Mouse (Mus musculus): Measurements from ENCODE around the gene Cfd. TPM values are rescaled to one million over a fixed set of nuclear protein-coding genes. Genes with fewer than 3 reads are reported as not detected.

Cfd gene
- total and polyA plus RNA-seq, 2 experiments from 2014 or later, result not detected

- ATAC-seq (peak; percentile 0; the same call in 1 of the 2 replicates), DNase-seq (no peak)
- Histone ChIP-seq H3K27me3 (ENCODE audit: insufficient read depth, low read length) (peaks cover 25% of the 10 kb centered on the region), H3K9ac (peak overlapping the region; percentile 81), H3K4me2 (ENCODE audit: low read depth) (peak overlapping the region; percentile 89), H3K4me1 (ENCODE audit: insufficient read depth) (peaks cover 8% of the 10 kb centered on the region; the same call in 1 of the 2 replicates), H3K9me3 (ENCODE audit: low read length) (no peaks in the 10 kb centered on the region), H3K36me3 (ENCODE audit: insufficient read depth) (0 out of 2 replicates have a peak, but pooled peaks cover under 1% of the 10 kb centered on the region), H3K27ac (ENCODE audit: low read depth, low read length) (peak overlapping the region; percentile 85; the same call in 1 of the 2 replicates), H3K4me3 (ENCODE audit: low read depth, low read length) (peak overlapping the region; percentile 88)
- 12% methylated on average over 15 of the region's 15 CpGs for WGBS
- TF ChIP-seq CTCF (IDR thresholded peaks at IDR 0.05; ENCODE audit: low read depth), result no peak
Observed at GRCm38 (mm10) chr10:79925785-79926490, 35.3 kb downstream of the Cfd start.

GRCm38 (mm10) chr10:79926491-79927323, 36.1 kb downstream of the Cfd start, which contains the start of gene Arid3a:
TSS of gene Arid3a (plus strand) at chr10:79927043.
- under 1% methylated on average over 63 of the region's 63 CpGs for WGBS
- peak within 1 kb of the TSS; percentile 89 for H3K4me2 ChIP-seq (ENCODE audit: low read depth)
- peak within 1 kb of the TSS; percentile 81 for H3K9ac ChIP-seq
- peak within 1 kb of the TSS; percentile 85 for H3K27ac ChIP-seq (ENCODE audit: low read depth, low read length)
- peaks cover 8% of the 10 kb centered on the region; the same call in 1 of the 2 replicates for H3K4me1 ChIP-seq (ENCODE audit: insufficient read depth)
- H3K27me3 ChIP-seq (ENCODE audit: insufficient read depth, low read length), result peaks cover 17% of the 10 kb centered on the region
- ATAC-seq, result peak; percentile 90
- peak; percentile 94 for DNase-seq
- no peaks in the 10 kb centered on the region for H3K9me3 ChIP-seq (ENCODE audit: low read length)
- H3K4me3 ChIP-seq (ENCODE audit: low read depth, low read length), result peak within 1 kb of the TSS; percentile 88
- peak; percentile 27; the same call in 1 of the 2 replicates for TF ChIP-seq CTCF (IDR thresholded peaks at IDR 0.05; ENCODE audit: low read depth)
- H3K36me3 ChIP-seq (ENCODE audit: insufficient read depth), result 0 out of 2 replicates have a peak, but pooled peaks cover 8% of the 10 kb centered on the region

GRCm38 (mm10) chr10:79927324-79928029, 36.8 kb downstream of the Cfd start:
- Histone ChIP-seq H3K27me3 (ENCODE audit: insufficient read depth, low read length) (peaks cover 12% of the 10 kb centered on the region), H3K36me3 (ENCODE audit: insufficient read depth) (peaks cover 13% of the 10 kb centered on the region; the same call in 1 of the 2 replicates), H3K27ac (ENCODE audit: low read depth, low read length) (peak overlapping the region; percentile 85), H3K4me3 (ENCODE audit: low read depth, low read length) (peak overlapping the region; percentile 88), H3K9ac (peak overlapping the region; percentile 81), H3K9me3 (ENCODE audit: low read length) (no peaks in the 10 kb centered on the region), H3K4me2 (ENCODE audit: low read depth) (peak overlapping the region; percentile 89), H3K4me1 (ENCODE audit: insufficient read depth) (peaks cover 8% of the 10 kb centered on the region; the same call in 1 of the 2 replicates)
- under 1% methylated on average over 54 of the region's 54 CpGs for WGBS
- ATAC-seq, result peak; percentile 44
- peak; percentile 72 for DNase-seq
- peak; percentile 38 for TF ChIP-seq CTCF (IDR thresholded peaks at IDR 0.05; ENCODE audit: low read depth)

GRCm38 (mm10) chr10:79928030-79928694, 37.5 kb downstream of the Cfd start:
- ATAC-seq (no peak), DNase-seq (peak; percentile 43)
- no peak for TF ChIP-seq CTCF (IDR thresholded peaks at IDR 0.05; ENCODE audit: low read depth)
- peaks cover 5% of the 10 kb centered on the region; the same call in 1 of the 2 replicates for H3K27me3 ChIP-seq (ENCODE audit: insufficient read depth, low read length)
- H3K36me3 ChIP-seq (ENCODE audit: insufficient read depth), result peaks cover 13% of the 10 kb centered on the region; the same call in 1 of the 2 replicates
- peaks cover 8% of the 10 kb centered on the region; the same call in 1 of the 2 replicates for H3K4me1 ChIP-seq (ENCODE audit: insufficient read depth)
- peak overlapping the region; percentile 81 for H3K9ac ChIP-seq
- peak overlapping the region; percentile 89 for H3K4me2 ChIP-seq (ENCODE audit: low read depth)
- no peaks in the 10 kb centered on the region for H3K9me3 ChIP-seq (ENCODE audit: low read length)
- under 1% methylated on average over 25 of the region's 29 CpGs for WGBS
- peak overlapping the region; percentile 85 for H3K27ac ChIP-seq (ENCODE audit: low read depth, low read length)
- peak overlapping the region; percentile 88 for H3K4me3 ChIP-seq (ENCODE audit: low read depth, low read length)

GRCm38 (mm10) chr10:79928907-79929701, 38.5 kb downstream of the Cfd start:
- WGBS, result 33% methylated on average over 9 of the region's 9 CpGs
- Histone ChIP-seq H3K9me3 (ENCODE audit: low read length) (no peaks in the 10 kb centered on the region), H3K4me2 (ENCODE audit: low read depth) (peak overlapping the region; percentile 89), H3K27me3 (ENCODE audit: insufficient read depth, low read length) (no peaks in the 10 kb centered on the region), H3K27ac (ENCODE audit: low read depth, low read length) (peak overlapping the region; percentile 45; the same call in 1 of the 2 replicates), H3K9ac (peak overlapping the region; percentile 47), H3K36me3 (ENCODE audit: insufficient read depth) (peaks cover 13% of the 10 kb centered on the region; the same call in 1 of the 2 replicates), H3K4me1 (ENCODE audit: insufficient read depth) (peaks cover 8% of the 10 kb centered on the region; the same call in 1 of the 2 replicates), H3K4me3 (ENCODE audit: low read depth, low read length) (peak overlapping the region; percentile 88)
- ATAC-seq (no peak), DNase-seq (no peak)
- TF ChIP-seq CTCF (IDR thresholded peaks at IDR 0.05; ENCODE audit: low read depth), result no peak

Data from forebrain, postnatal 0 days (tissue).